Mouse (Mus musculus) neural tube, embryonic 13.5 days (tissue): ENCODE measurements around the gene Gm20388. TPM values are rescaled to one million over a fixed set of nuclear protein-coding genes. Genes with fewer than 3 reads are reported as not detected.

Experiments used
- ATAC-seq: fragments of 200-750 bp; cut with Nextera tagmentation; 2 replicates; pipeline ENCODE4 v1.8.0; 2017; ENCODE audit warnings: low read depth, mild to moderate bottlenecking, moderate TSS enrichment, moderate library complexity
- H3K27ac ChIP-seq: fragments of 300-500 bp; sonication (generic); replicated peaks from 2 replicates; pipeline ENCODE4 v1.5.1; 2015; ENCODE audit warnings: moderate library complexity, mild to moderate bottlenecking, inconsistent platforms
- H3K27me3 ChIP-seq: fragments of 300-500 bp; sonication (generic); 2 replicates; pipeline ENCODE4 v1.6.1; 2015; ENCODE audit warnings: mild to moderate bottlenecking, inconsistent platforms
- H3K36me3 ChIP-seq: fragments of 300-500 bp; sonication (generic); 2 replicates; pipeline ENCODE4 v1.6.1; 2015; ENCODE audit warnings: mild to moderate bottlenecking, inconsistent platforms
- H3K4me1 ChIP-seq: fragments of 300-500 bp; sonication (generic); replicated peaks from 2 replicates; pipeline ENCODE4 v1.6.1; 2015; ENCODE audit warnings: inconsistent platforms
- H3K4me2 ChIP-seq: fragments of 300-500 bp; sonication (generic); 2 replicates; pipeline ENCODE4 v1.6.1; 2015; ENCODE audit warnings: inconsistent platforms, mild to moderate bottlenecking, moderate library complexity
- H3K4me3 ChIP-seq: fragments of 300-500 bp; sonication (generic); 2 replicates; pipeline ENCODE4 v1.5.1; 2015; ENCODE audit warnings: mild to moderate bottlenecking, inconsistent platforms
- H3K9ac ChIP-seq: fragments of 300-500 bp; sonication (generic); 2 replicates; pipeline ENCODE4 v1.6.1; 2015; ENCODE audit warnings: moderate library complexity, mild to moderate bottlenecking, inconsistent platforms
- H3K9me3 ChIP-seq: fragments of 300-500 bp; sonication (generic); 2 replicates; pipeline ENCODE4 v1.6.1; 2016; ENCODE audit warnings: inconsistent platforms
- WGBS: fragments of 180-500 bp; shearing (Covaris S2); methylation state at CpG from one replicate; pipeline ENCODE4 v1.1.7; 2015; 5-methylcytosine and 5-hydroxymethylcytosine counted together
- polyA plus RNA-seq: library from polyadenylated mRNA; unstranded; fragments of >200 nt; fragmentation: Nextera tagmentation; extraction: Ambion mirVana; gene quantifications from 2 replicates; pipeline ENCODE4 v1.2.1, GENCODE M21; 2015

Gm20388 gene
- polyA plus RNA-seq, 1 experiment from 2014 or later, result 0.27 TPM

DNA sequence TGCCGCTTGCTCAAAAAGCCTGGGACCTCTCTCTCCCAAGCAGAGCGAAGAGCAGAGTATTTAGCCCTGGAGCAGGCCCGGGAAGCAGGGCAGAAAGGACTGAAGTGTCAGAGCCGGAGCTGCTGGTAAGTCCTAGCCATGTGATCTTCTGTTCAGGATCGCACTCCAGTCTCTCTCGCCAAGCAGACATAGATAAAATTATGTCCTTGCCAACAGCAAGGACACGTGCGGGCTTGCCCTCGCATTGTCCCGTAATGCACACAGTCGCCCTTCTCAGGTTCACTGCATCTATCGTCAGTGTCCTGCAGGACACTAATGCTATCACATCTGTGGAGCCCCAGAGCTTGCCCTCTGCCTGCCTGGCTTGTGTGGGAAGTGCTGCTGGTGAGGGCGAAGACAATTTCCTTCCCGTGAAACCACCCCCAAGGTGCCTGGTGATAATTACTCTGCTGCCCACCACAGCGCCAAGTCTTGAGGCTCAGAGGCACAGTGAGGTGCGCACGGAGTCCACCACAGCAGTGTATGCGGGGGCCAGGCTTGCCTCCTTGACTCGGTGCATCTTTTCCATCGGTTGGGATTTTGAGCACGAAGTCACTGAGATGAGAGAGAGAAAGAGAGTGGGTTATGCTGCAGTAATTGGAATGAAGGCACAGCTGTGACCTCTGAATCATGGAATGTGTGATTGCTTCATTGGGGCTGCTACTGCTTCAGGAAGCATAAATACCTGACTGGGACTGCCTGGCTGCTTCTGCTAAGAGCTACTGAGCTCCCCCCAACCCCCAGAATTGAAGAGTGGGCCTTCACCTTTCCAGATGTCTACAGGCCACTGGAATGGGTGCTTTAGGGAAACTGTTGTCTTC lies 4170.1 kb downstream of the Gm20388 start:
- Histone ChIP-seq H3K4me3 (no peak overlapping the region), H3K36me3 (no peaks in the 10 kb centered on the region), H3K4me2 (no peak overlapping the region), H3K27me3 (no peaks in the 10 kb centered on the region), H3K9ac (no peak overlapping the region), H3K9me3 (no peaks in the 10 kb centered on the region), H3K27ac (peak overlapping the region; percentile 3; the same call in 1 of the 2 replicates), H3K4me1 (peaks cover 25% of the 10 kb centered on the region)
- WGBS, result 80% methylated on average over 21 of the region's 21 CpGs
- ATAC-seq, result no peak

DNA sequence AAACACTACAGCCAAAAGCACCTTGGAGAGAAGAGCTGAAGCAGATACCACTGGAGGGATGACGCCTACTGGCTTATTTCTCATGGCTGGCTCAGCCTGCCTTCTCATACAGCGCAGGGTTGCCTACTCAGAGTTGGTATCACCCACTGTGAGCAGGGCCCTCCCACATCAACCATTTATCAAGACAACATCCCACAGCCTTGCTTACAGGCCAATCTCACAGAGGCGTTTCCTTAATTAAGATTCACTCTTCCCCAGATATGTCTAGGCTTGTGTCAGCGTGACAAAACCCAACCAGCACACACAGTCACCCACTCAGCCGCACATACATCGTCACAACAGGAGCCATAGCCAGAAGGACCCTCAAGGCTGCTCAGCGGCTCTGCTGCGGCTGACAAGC lies 4172.0 kb downstream of the Gm20388 start:
- no peaks in the 10 kb centered on the region for H3K9me3 ChIP-seq
- H3K4me2 ChIP-seq, result no peak overlapping the region
- no peak overlapping the region for H3K9ac ChIP-seq
- H3K4me1 ChIP-seq, result peaks cover 19% of the 10 kb centered on the region
- no peak for ATAC-seq
- H3K36me3 ChIP-seq, result no peaks in the 10 kb centered on the region
- H3K27me3 ChIP-seq, result no peaks in the 10 kb centered on the region
- 87% methylated on average over 8 of the region's 8 CpGs for WGBS
- H3K4me3 ChIP-seq, result no peak overlapping the region
- H3K27ac ChIP-seq, result no peak overlapping the region

DNA sequence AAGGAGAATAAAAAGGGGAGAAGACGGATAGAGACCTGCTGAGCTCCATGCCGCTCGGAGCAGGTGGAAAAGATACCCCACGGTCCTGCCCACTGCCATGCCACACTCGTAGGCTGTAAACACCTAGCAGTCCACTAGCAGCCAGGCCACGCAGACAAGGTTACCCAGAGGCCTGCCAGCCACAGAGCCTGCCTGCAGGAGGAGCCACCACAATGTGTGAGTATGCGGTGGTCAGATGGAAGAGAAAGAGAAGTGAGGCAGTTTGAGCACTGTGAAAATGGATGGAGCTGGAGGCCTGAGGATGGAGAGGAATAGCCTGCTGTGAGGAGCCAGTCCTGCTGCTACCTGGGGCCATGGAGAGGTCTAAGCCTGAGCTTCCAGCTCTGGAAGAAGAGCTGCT lies 4173.0 kb downstream of the Gm20388 start:
- H3K27me3 ChIP-seq, result no peaks in the 10 kb centered on the region
- H3K9me3 ChIP-seq, result no peaks in the 10 kb centered on the region

DNA sequence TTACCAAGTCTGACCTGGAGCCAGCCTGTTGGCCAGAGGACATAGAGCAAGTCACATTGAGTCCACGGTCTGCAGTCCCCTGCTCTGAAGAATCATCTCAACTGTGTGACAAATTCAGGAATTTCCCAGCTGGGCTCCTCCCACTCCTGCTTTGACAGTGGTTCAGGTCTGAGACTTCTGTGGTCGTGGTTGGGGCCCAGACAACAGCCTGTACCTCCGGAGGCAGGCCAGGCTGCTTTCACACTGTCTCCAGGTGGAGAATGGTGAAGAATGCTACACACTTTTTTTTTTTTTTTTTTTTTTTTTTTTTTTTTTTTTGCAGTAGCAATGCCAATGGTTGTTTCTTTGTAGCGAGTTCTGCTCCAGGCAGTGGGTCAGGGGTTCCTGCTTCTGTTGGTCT lies 4175.0 kb downstream of the Gm20388 start:
- ATAC-seq, result no peak
- no peak overlapping the region for H3K9ac ChIP-seq
- no peaks in the 10 kb centered on the region for H3K9me3 ChIP-seq
- H3K36me3 ChIP-seq, result no peaks in the 10 kb centered on the region
- no peak overlapping the region for H3K4me2 ChIP-seq
- peaks cover 9% of the 10 kb centered on the region for H3K4me1 ChIP-seq
- H3K4me3 ChIP-seq, result no peak overlapping the region
- H3K27ac ChIP-seq, result no peak overlapping the region
- 80% methylated on average over 4 of the region's 4 CpGs for WGBS
- H3K27me3 ChIP-seq, result no peaks in the 10 kb centered on the region

More for the DNA sequence above, 4173.0 kb downstream of the Gm20388 start:
- Histone ChIP-seq H3K4me3 (no peak overlapping the region), H3K4me1 (peaks cover 24% of the 10 kb centered on the region), H3K4me2 (no peak overlapping the region), H3K27ac (no peak overlapping the region), H3K9ac (no peak overlapping the region), H3K36me3 (no peaks in the 10 kb centered on the region)
- WGBS, result 83% methylated on average over 7 of the region's 7 CpGs
- no peak for ATAC-seq

DNA sequence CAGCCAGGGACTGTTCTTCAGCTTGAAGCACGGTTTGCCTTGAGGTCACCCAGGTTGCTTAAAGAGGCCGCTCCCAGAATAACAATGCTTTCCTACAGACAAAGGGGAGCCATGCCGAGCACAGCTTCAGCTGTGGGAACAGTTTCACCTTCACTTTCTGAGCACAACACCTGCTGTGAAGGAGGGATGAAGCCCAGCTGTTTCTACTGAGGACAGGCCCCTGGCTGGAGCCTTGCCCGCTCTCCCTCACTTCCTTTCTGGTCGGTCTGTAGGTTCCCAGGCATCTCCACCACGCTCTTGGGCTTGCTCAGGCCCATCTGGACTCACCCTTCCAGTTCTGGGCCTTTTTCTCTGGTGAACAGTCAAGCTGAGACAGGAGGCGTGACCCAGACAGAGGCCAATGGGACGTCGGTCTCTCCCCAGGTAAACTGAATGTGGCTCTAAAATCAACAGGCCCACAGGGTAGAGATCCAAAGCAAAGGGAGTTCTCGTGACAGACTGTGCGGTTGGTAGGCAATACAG lies 4177.5 kb downstream of the Gm20388 start:
- H3K27ac ChIP-seq, result no peak overlapping the region
- H3K4me1 ChIP-seq, result 0 out of 2 replicates have a peak, but pooled peaks cover 5% of the 10 kb centered on the region
- H3K4me3 ChIP-seq, result no peak overlapping the region
- H3K4me2 ChIP-seq, result no peak overlapping the region
- H3K9me3 ChIP-seq, result no peaks in the 10 kb centered on the region
- WGBS, result 47% methylated on average over 11 of the region's 11 CpGs
- H3K9ac ChIP-seq, result no peak overlapping the region
- no peaks in the 10 kb centered on the region for H3K36me3 ChIP-seq
- no peaks in the 10 kb centered on the region for H3K27me3 ChIP-seq
- ATAC-seq, result no peak

DNA sequence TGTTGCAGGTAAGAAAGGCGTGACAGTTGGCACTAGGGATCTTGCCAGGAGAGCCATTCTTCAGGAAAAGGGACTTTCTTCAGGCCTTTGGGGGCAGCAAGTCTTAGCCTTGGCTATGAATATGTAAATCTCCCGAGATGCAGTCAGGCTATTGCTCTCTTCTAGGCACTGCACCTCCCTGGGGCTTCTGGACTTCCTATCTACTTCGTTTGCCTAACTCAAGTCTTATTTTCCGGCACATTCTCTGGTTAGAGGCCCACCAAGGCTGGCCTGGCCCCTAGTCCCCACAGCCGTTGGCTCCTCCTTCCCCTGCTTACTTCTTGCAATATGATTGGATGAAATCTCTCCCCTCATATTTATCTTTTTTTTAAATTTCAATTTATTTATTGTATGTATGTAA lies 4178.4 kb downstream of the Gm20388 start:
- Histone ChIP-seq H3K9me3 (no peaks in the 10 kb centered on the region), H3K4me1 (0 out of 2 replicates have a peak, but pooled peaks cover 5% of the 10 kb centered on the region), H3K27me3 (no peaks in the 10 kb centered on the region), H3K4me2 (no peak overlapping the region), H3K36me3 (no peaks in the 10 kb centered on the region), H3K9ac (no peak overlapping the region), H3K4me3 (no peak overlapping the region), H3K27ac (no peak overlapping the region)
- WGBS, result 82% methylated on average over 5 of the region's 5 CpGs
- ATAC-seq, result no peak

DNA sequence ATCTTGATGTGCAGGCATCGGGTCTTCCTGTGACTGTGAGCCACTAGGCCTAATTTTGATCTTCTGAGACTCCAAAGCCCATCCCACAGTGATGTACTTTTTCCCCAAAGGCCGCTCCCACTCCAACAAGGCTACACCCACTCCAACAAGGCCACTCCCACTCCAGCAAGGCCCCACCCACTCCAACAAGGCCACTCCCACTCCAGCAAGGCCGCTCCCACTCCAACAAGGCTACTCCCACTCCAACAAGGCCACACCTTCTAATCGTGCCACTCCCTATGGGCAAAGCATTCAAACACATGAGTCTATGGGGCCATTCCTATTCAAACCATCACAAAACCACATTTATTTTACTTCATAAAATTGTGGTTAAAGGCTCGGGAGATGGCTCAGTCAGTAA lies 4179.8 kb downstream of the Gm20388 start:
- H3K9ac ChIP-seq, result no peak overlapping the region
- no peak overlapping the region for H3K27ac ChIP-seq
- H3K4me1 ChIP-seq, result 0 out of 2 replicates have a peak, but pooled peaks cover 5% of the 10 kb centered on the region
- H3K27me3 ChIP-seq, result no peaks in the 10 kb centered on the region
- H3K36me3 ChIP-seq, result no peaks in the 10 kb centered on the region
- no peaks in the 10 kb centered on the region for H3K9me3 ChIP-seq
- no peak overlapping the region for H3K4me3 ChIP-seq
- 90% methylated on average over 5 of the region's 5 CpGs for WGBS
- no peak overlapping the region for H3K4me2 ChIP-seq
- ATAC-seq, result no peak

DNA sequence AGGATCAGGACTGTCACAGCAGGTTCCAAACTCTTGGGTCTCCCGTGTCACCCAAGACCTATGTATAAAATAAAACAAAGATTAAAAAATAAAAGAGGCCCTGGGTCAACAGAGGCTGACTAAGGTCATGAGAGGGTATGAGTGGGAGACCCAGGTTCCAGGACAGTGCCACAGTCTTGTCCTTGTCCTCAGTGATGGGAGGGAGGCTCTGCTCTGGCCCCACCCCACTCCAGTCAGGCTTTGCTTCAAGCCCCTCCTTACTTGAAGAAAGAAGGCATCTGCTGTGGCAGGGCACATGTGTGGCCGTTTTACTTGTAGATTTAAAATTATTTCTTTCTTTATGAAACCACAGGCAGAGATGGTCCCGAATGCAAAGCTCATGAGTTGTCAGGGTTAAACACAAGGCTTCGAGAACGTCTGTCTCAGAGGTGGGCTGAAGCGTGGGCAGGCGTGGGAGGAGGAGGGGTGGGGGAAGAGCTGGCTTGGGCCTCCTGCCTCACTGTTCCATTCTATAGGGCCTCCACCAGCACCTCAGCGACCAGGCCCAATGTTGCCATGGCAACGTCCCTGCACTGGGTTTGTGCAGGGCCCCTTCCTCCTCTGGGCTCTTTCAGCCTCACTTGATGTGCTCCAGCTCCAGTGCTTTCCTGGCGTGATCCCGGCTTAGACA lies 4188.4 kb downstream of the Gm20388 start:
- Histone ChIP-seq H3K27me3 (no peaks in the 10 kb centered on the region), H3K27ac (no peak overlapping the region), H3K4me3 (no peak overlapping the region), H3K4me2 (0 out of 2 replicates have a peak overlapping the region, but pooled peaks have one; percentile 1), H3K36me3 (no peaks in the 10 kb centered on the region), H3K9me3 (no peaks in the 10 kb centered on the region), H3K4me1 (peaks cover 11% of the 10 kb centered on the region), H3K9ac (no peak overlapping the region)
- peak; percentile 91 for ATAC-seq
- WGBS, result 18% methylated on average over 11 of the region's 11 CpGs

DNA sequence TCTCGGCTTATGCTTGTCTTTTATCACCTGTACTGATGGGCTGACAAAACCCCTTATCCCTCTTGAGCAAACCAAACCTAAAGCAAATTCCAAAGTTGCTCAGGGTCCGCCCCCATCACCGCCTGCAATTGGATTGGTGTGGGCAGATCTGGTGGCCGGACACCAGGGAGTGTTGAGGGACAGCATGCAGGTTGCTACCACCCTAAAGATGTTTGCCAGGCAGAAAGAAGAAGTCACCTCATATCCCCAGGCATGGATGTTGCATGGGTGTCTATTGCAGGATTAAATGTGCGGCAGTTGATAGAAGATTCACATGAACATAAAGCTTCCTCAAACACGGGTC lies 4189.0 kb downstream of the Gm20388 start:
- Histone ChIP-seq H3K36me3 (no peaks in the 10 kb centered on the region), H3K27me3 (no peaks in the 10 kb centered on the region), H3K9me3 (no peaks in the 10 kb centered on the region), H3K27ac (no peak overlapping the region), H3K9ac (no peak overlapping the region), H3K4me3 (no peak overlapping the region), H3K4me2 (0 out of 2 replicates have a peak overlapping the region, but pooled peaks have one; percentile 1), H3K4me1 (peaks cover 11% of the 10 kb centered on the region)
- WGBS, result 73% methylated on average over 6 of the region's 6 CpGs
- ATAC-seq, result no peak; the same call in 1 of the 2 replicates

DNA sequence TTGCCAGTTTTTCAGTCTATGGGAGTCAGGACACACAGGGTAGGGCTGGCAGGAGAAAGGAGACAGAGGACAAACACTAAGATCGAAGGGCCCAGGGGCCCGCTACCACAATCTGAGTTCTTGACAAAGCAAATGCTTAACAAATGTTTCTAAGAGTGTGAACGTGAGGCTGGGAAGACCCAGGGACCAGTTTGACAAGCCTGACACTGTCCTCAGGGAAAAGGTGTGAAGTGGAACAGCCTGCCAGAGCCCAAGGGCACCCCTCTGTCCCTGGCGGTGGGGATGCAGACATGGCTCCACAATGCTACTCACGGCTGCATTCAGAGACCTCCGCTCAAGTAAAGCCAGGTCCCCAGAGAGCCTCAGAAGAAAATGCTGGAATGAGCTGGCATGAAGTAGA lies 4195.2 kb downstream of the Gm20388 start:
- Histone ChIP-seq H3K4me2 (no peak overlapping the region), H3K27me3 (no peaks in the 10 kb centered on the region), H3K36me3 (no peaks in the 10 kb centered on the region), H3K27ac (no peak overlapping the region), H3K4me3 (no peak overlapping the region), H3K4me1 (no peaks in the 10 kb centered on the region), H3K9me3 (no peaks in the 10 kb centered on the region), H3K9ac (no peak overlapping the region)
- ATAC-seq, result no peak
- WGBS, result 67% methylated on average over 6 of the region's 6 CpGs

DNA sequence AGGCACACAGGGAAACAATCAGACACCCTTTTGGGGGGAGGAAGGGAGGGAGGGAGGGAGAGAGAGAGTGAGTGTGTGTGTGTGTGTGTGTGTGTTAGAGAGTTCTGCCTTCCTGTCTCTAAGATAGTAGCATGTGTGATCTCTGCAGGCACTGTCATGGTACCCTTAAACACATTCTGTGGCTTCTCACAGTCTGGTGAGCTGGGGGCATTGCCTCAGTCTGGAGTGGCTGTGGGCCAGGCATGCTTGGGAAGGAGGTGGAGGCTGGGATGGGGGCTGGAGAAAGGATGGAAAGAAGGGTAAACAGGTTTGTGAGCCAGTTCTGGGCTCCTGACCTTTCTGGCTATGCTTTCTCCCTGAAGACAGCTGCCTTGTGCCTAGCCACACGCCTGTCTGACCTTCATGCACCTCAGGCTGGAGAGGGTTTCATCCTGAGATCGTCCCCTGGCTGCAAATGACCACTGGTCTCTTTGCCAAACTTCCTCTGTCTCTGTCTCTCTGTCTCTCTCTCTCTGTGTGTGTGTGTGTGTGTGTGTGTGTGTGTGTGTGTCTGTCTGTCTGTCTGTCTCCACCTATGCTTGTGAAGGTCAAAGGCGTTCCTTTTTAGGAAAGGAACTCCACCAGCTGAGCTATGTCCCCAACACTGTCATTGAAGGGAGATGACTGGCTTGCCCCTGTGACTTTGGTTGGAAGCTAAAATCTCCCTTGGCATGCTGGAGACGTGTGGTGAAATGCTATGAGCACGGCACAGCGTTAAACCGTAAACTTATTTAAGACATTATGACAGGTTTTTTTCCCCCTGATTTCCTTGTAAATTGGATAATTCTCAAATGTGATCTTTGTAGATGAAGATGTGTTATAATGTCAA lies 4195.9 kb downstream of the Gm20388 start:
- no peak overlapping the region for H3K9ac ChIP-seq
- no peak for ATAC-seq
- no peak overlapping the region for H3K4me2 ChIP-seq
- no peaks in the 10 kb centered on the region for H3K27me3 ChIP-seq
- H3K27ac ChIP-seq, result no peak overlapping the region
- no peaks in the 10 kb centered on the region for H3K9me3 ChIP-seq
- no peaks in the 10 kb centered on the region for H3K4me1 ChIP-seq
- no peak overlapping the region for H3K4me3 ChIP-seq
- WGBS, result 88% methylated on average over 7 of the region's 7 CpGs
- H3K36me3 ChIP-seq, result no peaks in the 10 kb centered on the region
